8 mouse cellular contexts compared by ENCODE assay signal in genomic region chr8:84872309-84872965, GRCm38 (mm10). TPM values are rescaled to one million over a fixed set of nuclear protein-coding genes. Genes with fewer than 3 reads are reported as not detected.
DNase-seq lines count a peak whose midpoint lies in the region; ATAC-seq lines count a peak whose summit lies in the region.

No protein-coding gene starts in this region.

- no peaks in the 10 kb centered on the region for H3K9me3 ChIP-seq in heart, embryonic 13.5 days
- H3K9me3 ChIP-seq in kidney, embryonic 16.5 days (ENCODE audit: low read length): no peaks in the 10 kb centered on the region

- peaks cover 28% of the 10 kb centered on the region for H3K36me3 ChIP-seq in heart, embryonic 13.5 days
- peaks cover 26% of the 10 kb centered on the region for H3K36me3 ChIP-seq in kidney, embryonic 16.5 days (ENCODE audit: insufficient read depth, low read length)

- peak; percentile 38; the same call in 1 of the 2 replicates for ATAC-seq in heart, embryonic 13.5 days (ENCODE audit: extremely low read depth, insufficient number of reproducible peaks, low FRiP score, low TSS enrichment)
- peak; percentile 76 for ATAC-seq in kidney, embryonic 16.5 days (ENCODE audit: low FRiP score, low TSS enrichment)

- no peaks in the 10 kb centered on the region for H3K27me3 ChIP-seq in heart, embryonic 13.5 days (replicated peaks)
- no peaks in the 10 kb centered on the region for H3K27me3 ChIP-seq in kidney, embryonic 16.5 days (ENCODE audit: insufficient read depth, low read length)

- H3K4me2 ChIP-seq in heart, embryonic 13.5 days: peak overlapping the region; percentile 98
- H3K4me2 ChIP-seq in kidney, embryonic 16.5 days (replicated peaks; ENCODE audit: low read depth, low read length): peak overlapping the region; percentile 98

- peaks cover 16% of the 10 kb centered on the region for H3K4me1 ChIP-seq in heart, embryonic 13.5 days
- peaks cover 11% of the 10 kb centered on the region for H3K4me1 ChIP-seq in kidney, embryonic 16.5 days (ENCODE audit: insufficient read depth, low read length)

- H3K9ac ChIP-seq in heart, embryonic 13.5 days: peak overlapping the region; percentile 80
- peak overlapping the region; percentile 72 for H3K9ac ChIP-seq in kidney, embryonic 16.5 days (replicated peaks; ENCODE audit: low read length)

- no peak overlapping the region for H3K27ac ChIP-seq in heart, embryonic 13.5 days (replicated peaks)
- no peak overlapping the region for H3K27ac ChIP-seq in kidney, embryonic 16.5 days (ENCODE audit: low read length)

- DNase-seq in ovary, postnatal 36 days (ENCODE audit: low spot score): peak; percentile 44
- no peak for DNase-seq in ovary, postnatal 10 days (ENCODE audit: low spot score)
- peak; percentile 54 for DNase-seq in embryo, embryonic 10.5 days (ENCODE audit: low spot score)
- DNase-seq in lung, postnatal 25 days (ENCODE audit: low spot score): peak; percentile 12
- peak; percentile 39 for DNase-seq in spleen, adult 12 weeks (ENCODE audit: low spot score)
- DNase-seq in frontal cortex, postnatal 14 days (ENCODE audit: low spot score in 2 of 2): no peak

- WGBS in heart, embryonic 13.5 days: 3% methylated on average over 54 of the region's 54 CpGs
- 2% methylated on average over 51 of the region's 54 CpGs for WGBS in kidney, embryonic 16.5 days

- H3K4me3 ChIP-seq in heart, embryonic 13.5 days: peak overlapping the region; percentile 59
- H3K4me3 ChIP-seq in kidney, embryonic 16.5 days (ENCODE audit: low read length): peak overlapping the region; percentile 53

RNA-seq across cellular contexts. Expression of gene Syce2, which starts 0.5 kb away (rescaled TPM):
- polyA plus RNA-seq in heart, embryonic 13.5 days (2015; fragmentation: Nextera tagmentation; extraction: Ambion mirVana): 37.2 and 38.5 TPM in 2 replicates
- 60.7 and 61.3 TPM in 2 replicates for polyA plus RNA-seq in kidney, embryonic 16.5 days (2015; fragmentation: Nextera tagmentation; extraction: Ambion mirVana)

RNA-seq across cellular contexts. Expression of gene Farsa, which starts 15.6 kb away (rescaled TPM):
- 58.3 and 63.1 TPM in 2 replicates for polyA plus RNA-seq in heart, embryonic 13.5 days (2015; fragmentation: Nextera tagmentation; extraction: Ambion mirVana)
- 110 and 120 TPM in 2 replicates for polyA plus RNA-seq in kidney, embryonic 16.5 days (2015; fragmentation: Nextera tagmentation; extraction: Ambion mirVana)

RNA-seq across cellular contexts. Expression of gene Gcdh, which starts 21.3 kb away (rescaled TPM):
- polyA plus RNA-seq in heart, embryonic 13.5 days (2015; fragmentation: Nextera tagmentation; extraction: Ambion mirVana): 31.0 and 37.5 TPM in 2 replicates
- 61.2 and 70.4 TPM in 2 replicates for polyA plus RNA-seq in kidney, embryonic 16.5 days (2015; fragmentation: Nextera tagmentation; extraction: Ambion mirVana)

RNA-seq across cellular contexts. Expression of gene Calr, which starts 25.7 kb away (rescaled TPM):
- polyA plus RNA-seq in heart, embryonic 13.5 days (2015; fragmentation: Nextera tagmentation; extraction: Ambion mirVana): 711 and 772 TPM in 2 replicates
- 1,143 and 1,180 TPM in 2 replicates for polyA plus RNA-seq in kidney, embryonic 16.5 days (2015; fragmentation: Nextera tagmentation; extraction: Ambion mirVana)

RNA-seq across cellular contexts. Expression of gene Klf1, which starts 29.3 kb away (rescaled TPM):
- polyA plus RNA-seq in heart, embryonic 13.5 days (2015; fragmentation: Nextera tagmentation; extraction: Ambion mirVana): 4.9 and 15.6 TPM in 2 replicates
- 2.4 and 2.8 TPM in 2 replicates for polyA plus RNA-seq in kidney, embryonic 16.5 days (2015; fragmentation: Nextera tagmentation; extraction: Ambion mirVana)

Comparison
In these comparisons a context has a peak if more than half of its experiments do, and no peak if none do; other contexts are left out.
1. DNase-seq: peak in ovary, postnatal 36 days (single experiment), embryo, embryonic 10.5 days (single experiment), lung, postnatal 25 days (single experiment) and spleen, adult 12 weeks (single experiment); none in ovary, postnatal 10 days (single experiment) and frontal cortex, postnatal 14 days (0 of 2).